Mouse (Mus musculus) forebrain, postnatal 0 days (tissue): ENCODE results near the gene Dtx2. TPM values are rescaled to one million over a fixed set of nuclear protein-coding genes. Genes with fewer than 3 reads are reported as not detected.
"Not testable (repeated sequence)": the region's sequence is repeated elsewhere in the genome, so short reads cannot be mapped to it uniquely, and the experiment has no call there.

Experiments used
- ATAC-seq: fragments of 200-750 bp; cut with Nextera tagmentation; 2 replicates; pipeline ENCODE4 v1.8.0; 2017; ENCODE audit warnings: mild to moderate bottlenecking, moderate library complexity
- DNase-seq: peaks from one replicate; pipeline ENCODE4 v3.0.0-alpha.2; 2015
- H3K27ac ChIP-seq: fragments of 300-500 bp; sonication (generic); 2 replicates; pipeline ENCODE4 v1.5.1; 2014; ENCODE audit warnings: low read depth, mild to moderate bottlenecking, antibody characterized with exemption, low read length, moderate library complexity, mixed read lengths
- H3K27me3 ChIP-seq: fragments of 300-500 bp; sonication (generic); 2 replicates; pipeline ENCODE4 v1.6.1; 2014; ENCODE audit warnings: mild to moderate bottlenecking, low read length, mixed read lengths; ENCODE audit not compliant: insufficient read depth
- H3K36me3 ChIP-seq: fragments of 300-500 bp; sonication (generic); 2 replicates; pipeline ENCODE4 v1.6.1; 2014; ENCODE audit warnings: mild to moderate bottlenecking, moderate library complexity; ENCODE audit not compliant: insufficient read depth
- H3K4me1 ChIP-seq: fragments of 300-500 bp; sonication (generic); 2 replicates; pipeline ENCODE4 v1.6.1; 2014; ENCODE audit warnings: antibody characterized with exemption; ENCODE audit not compliant: insufficient read depth
- H3K4me2 ChIP-seq: fragments of 300-500 bp; sonication (generic); 2 replicates; pipeline ENCODE4 v1.6.1; 2014; ENCODE audit warnings: low read depth, mild to moderate bottlenecking, moderate library complexity
- H3K4me3 ChIP-seq: fragments of 300-500 bp; sonication (generic); 2 replicates; pipeline ENCODE4 v1.5.1; 2014; ENCODE audit warnings: low read depth, low read length, mixed read lengths
- H3K9ac ChIP-seq: fragments of 300-500 bp; sonication (generic); 2 replicates; pipeline ENCODE4 v1.6.1; 2014; ENCODE audit warnings: mild to moderate bottlenecking
- H3K9me3 ChIP-seq: fragments of 300-500 bp; sonication (generic); 2 replicates; pipeline ENCODE4 v1.6.1; 2016; ENCODE audit warnings: low read length
- CTCF ChIP-seq: sonication (generic); IDR thresholded peaks from 2 replicates; pipeline ENCODE4 v1.5.1; 2016; ENCODE audit warnings: antibody characterized with exemption, control low read depth, low read depth
- WGBS: fragments of 180-500 bp; shearing (Covaris S2); extraction: QIAGEN DNeasy Blood & Tissue Kit; methylation state at CpG from one replicate; pipeline ENCODE4 v1.1.7; 2014; 5-methylcytosine and 5-hydroxymethylcytosine counted together
- polyA plus RNA-seq: library from polyadenylated mRNA; unstranded; fragments of >200 nt; fragmentation: Nextera tagmentation; extraction: Ambion mirVana; gene quantifications from 2 replicates; pipeline ENCODE4 v1.2.1, GENCODE M21; 2015
- total RNA-seq: library from RNA; depleted of rRNA; stranded (reverse); fragments of >200 nt; gene quantifications from 2 replicates; pipeline ENCODE4 v1.2.3, GENCODE M21; 2014

Gene Dtx2
- total and polyA plus RNA-seq, 2 experiments from 2014 or later = 17.6 to 25.3 TPM

- no peaks in the 10 kb centered on the region for H3K9me3 ChIP-seq
- WGBS = 87% methylated on average over 17 of the region's 17 CpGs
- no peak within 1 kb of the TSS for H3K4me2 ChIP-seq
- H3K27me3 ChIP-seq = no peaks in the 10 kb centered on the region
- H3K36me3 ChIP-seq = no peaks in the 10 kb centered on the region
- ATAC-seq (no peak), DNase-seq (no peak)
- H3K27ac ChIP-seq = no peak within 1 kb of the TSS
- no peak within 1 kb of the TSS for H3K9ac ChIP-seq
- H3K4me3 ChIP-seq = no peak within 1 kb of the TSS
- no peak for TF ChIP-seq CTCF
- no peaks in the 10 kb centered on the region for H3K4me1 ChIP-seq
Observed at GRCm38 (mm10) chr5:136038258-136039214, 43.9 kb downstream of the Dtx2 start, which contains the start of gene Upk3b. Upk3b (plus strand) TSS chr5:136038496.

- WGBS = 33% methylated on average over 5 of the region's 5 CpGs
- ATAC-seq = no peak
- no peak for DNase-seq
Observed at GRCm38 (mm10) chr5:136040210-136040609, 45.6 kb downstream of the Dtx2 start.

GRCm38 (mm10) chr5:136041260-136041659, 46.7 kb downstream of the Dtx2 start:
- no peak for TF ChIP-seq CTCF
- Histone ChIP-seq H3K27me3 (no peaks in the 10 kb centered on the region), H3K4me1 (no peaks in the 10 kb centered on the region), H3K9ac (no peak overlapping the region), H3K36me3 (no peaks in the 10 kb centered on the region), H3K9me3 (no peaks in the 10 kb centered on the region), H3K27ac (no peak overlapping the region), H3K4me2 (no peak overlapping the region), H3K4me3 (no peak overlapping the region)
- WGBS = 44% methylated on average over 2 of the region's 2 CpGs
- DNase-seq (no peak), ATAC-seq (no peak)

More at GRCm38 (mm10) chr5:136040210-136040609, 45.6 kb downstream of the Dtx2 start:
- H3K9me3 ChIP-seq = no peaks in the 10 kb centered on the region
- no peak overlapping the region for H3K27ac ChIP-seq
- H3K9ac ChIP-seq = no peak overlapping the region
- no peaks in the 10 kb centered on the region for H3K4me1 ChIP-seq
- H3K4me2 ChIP-seq = no peak overlapping the region
- TF ChIP-seq CTCF = no peak
- no peaks in the 10 kb centered on the region for H3K27me3 ChIP-seq
- no peaks in the 10 kb centered on the region for H3K36me3 ChIP-seq
- H3K4me3 ChIP-seq = no peak overlapping the region

DNA sequence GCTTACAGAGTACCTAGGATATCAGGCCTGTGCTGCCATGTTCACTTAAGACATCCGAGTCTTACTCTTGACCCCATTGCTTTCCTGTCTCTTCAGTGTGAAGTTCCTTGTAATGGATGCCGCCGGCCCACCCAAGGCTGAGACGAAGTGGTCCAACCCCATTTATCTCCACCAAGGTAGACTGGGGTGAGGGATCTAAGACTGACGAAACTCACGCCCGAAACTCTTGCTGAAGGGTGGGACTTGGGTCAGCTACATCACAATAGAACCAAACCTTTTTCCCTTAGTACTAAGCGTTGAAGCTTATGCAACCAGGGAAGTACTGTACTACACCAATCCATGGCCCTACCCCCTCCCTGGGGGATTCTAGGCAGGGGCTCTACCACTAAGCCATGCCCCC, 47.1 kb downstream of the Dtx2 start:
- 96% methylated on average over 8 of the region's 8 CpGs for whole genome bisulfite sequencing
- H3K9ac ChIP-seq = no peak overlapping the region
- no peak overlapping the region for H3K4me2 ChIP-seq
- no peak overlapping the region for H3K27ac ChIP-seq
- H3K4me3 ChIP-seq = no peak overlapping the region
- ATAC-seq = no peak
- no peaks in the 10 kb centered on the region for H3K36me3 ChIP-seq
- H3K9me3 ChIP-seq = no peaks in the 10 kb centered on the region
- TF ChIP-seq CTCF = no peak
- DNase-seq = no peak
- H3K4me1 ChIP-seq = no peaks in the 10 kb centered on the region
- H3K27me3 ChIP-seq = no peaks in the 10 kb centered on the region

DNA sequence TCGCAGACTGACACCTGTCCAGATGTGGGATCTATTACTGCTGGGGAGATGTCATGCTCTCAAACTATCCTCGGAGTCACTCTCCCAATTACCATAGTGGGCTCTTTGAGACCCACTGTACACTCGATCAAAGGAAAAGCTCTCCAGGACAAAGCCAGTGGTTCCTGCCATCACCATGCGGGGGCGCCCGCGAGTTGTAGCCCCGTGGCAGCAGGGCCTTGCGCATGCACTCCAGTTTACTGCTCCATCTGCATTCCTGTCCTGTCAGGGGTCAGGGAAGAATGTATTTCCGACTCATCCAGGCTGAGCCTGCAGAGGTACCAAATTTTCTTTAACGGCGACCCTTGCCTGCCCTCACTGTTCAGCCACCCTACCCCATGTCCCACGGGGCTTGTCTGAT, 50.3 kb downstream of the Dtx2 start:
- Histone ChIP-seq H3K9me3 (no peaks in the 10 kb centered on the region), H3K27ac (no peak overlapping the region), H3K4me3 (no peak overlapping the region), H3K27me3 (no peaks in the 10 kb centered on the region), H3K4me2 (no peak overlapping the region), H3K4me1 (no peaks in the 10 kb centered on the region), H3K9ac (no peak overlapping the region), H3K36me3 (no peaks in the 10 kb centered on the region)
- 73% methylated on average over 13 of the region's 13 CpGs for WGBS
- DNase-seq (no peak), ATAC-seq (no peak)
- peak; percentile 15; the same call in 1 of the 2 replicates for TF ChIP-seq CTCF

DNA sequence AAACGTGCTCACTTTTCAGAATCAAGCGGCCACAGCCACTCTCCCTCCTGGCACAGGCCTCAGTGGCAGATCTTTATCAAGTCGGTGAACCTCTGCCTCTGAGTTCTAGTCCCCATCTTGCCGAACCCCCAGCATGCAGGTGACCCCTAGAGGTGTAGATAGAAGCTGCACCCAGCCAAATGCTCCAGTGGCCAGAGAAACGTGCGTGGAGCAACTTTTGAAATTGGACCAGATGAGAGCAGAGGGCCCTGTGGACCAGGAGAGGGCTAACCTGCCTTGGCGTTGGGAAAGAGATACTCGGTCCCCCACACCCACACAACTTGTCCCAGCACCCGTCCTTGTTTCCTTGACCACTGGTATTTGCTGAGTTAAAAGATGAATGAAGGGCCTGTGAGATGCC, 50.8 kb downstream of the Dtx2 start:
- no peak for DNase-seq
- 28% methylated on average over 9 of the region's 9 CpGs for WGBS
- no peak for ATAC-seq
- H3K9ac ChIP-seq = no peak overlapping the region
- H3K4me2 ChIP-seq = no peak overlapping the region
- H3K27ac ChIP-seq = no peak overlapping the region
- no peaks in the 10 kb centered on the region for H3K4me1 ChIP-seq
- no peak overlapping the region for H3K4me3 ChIP-seq
- no peaks in the 10 kb centered on the region for H3K9me3 ChIP-seq
- no peaks in the 10 kb centered on the region for H3K36me3 ChIP-seq
- H3K27me3 ChIP-seq = no peaks in the 10 kb centered on the region
- peak; percentile 43; the same call in 1 of the 2 replicates for TF ChIP-seq CTCF

DNA sequence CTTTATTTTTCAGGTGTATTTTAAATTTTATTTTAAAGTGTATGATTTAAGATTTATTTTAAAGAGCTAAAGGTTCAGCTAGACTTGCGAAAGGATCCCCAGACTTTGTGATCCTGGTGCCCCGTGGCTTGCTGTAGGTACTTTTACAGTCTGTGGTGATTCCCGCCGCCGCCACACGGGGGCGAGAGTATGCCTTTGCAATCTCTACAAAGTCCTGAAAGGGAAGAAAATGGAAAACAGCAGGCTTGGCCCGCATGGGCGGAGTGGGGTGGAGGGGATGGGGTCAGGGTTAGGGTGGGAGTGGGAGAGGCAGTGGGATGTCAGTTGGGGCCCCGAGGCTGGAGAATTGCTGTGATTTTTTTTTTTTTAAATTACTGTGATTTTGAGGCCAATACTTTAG, 51.4 kb downstream of the Dtx2 start:
- H3K4me2 ChIP-seq = no peak overlapping the region
- no peaks in the 10 kb centered on the region for H3K9me3 ChIP-seq
- no peak overlapping the region for H3K9ac ChIP-seq
- DNase-seq = peak; percentile 84
- 4% methylated on average over 10 of the region's 10 CpGs for WGBS
- no peak overlapping the region for H3K27ac ChIP-seq
- peak; percentile 88 for TF ChIP-seq CTCF
- no peaks in the 10 kb centered on the region for H3K4me1 ChIP-seq
- no peaks in the 10 kb centered on the region for H3K36me3 ChIP-seq
- peak; percentile 58 for ATAC-seq
- no peaks in the 10 kb centered on the region for H3K27me3 ChIP-seq
- no peak overlapping the region for H3K4me3 ChIP-seq

GRCm38 (mm10) chr5:136048541-136048940, 53.9 kb downstream of the Dtx2 start:
- not testable (repeated sequence) for H3K9ac ChIP-seq, H3K36me3 ChIP-seq, H3K4me1 ChIP-seq, ATAC-seq, H3K4me2 ChIP-seq, H3K9me3 ChIP-seq, DNase-seq, H3K27ac ChIP-seq, H3K4me3 ChIP-seq, H3K27me3 ChIP-seq
